Mouse (Mus musculus): ENCODE measurements around the gene Hlcs. TPM values are rescaled to one million over a fixed set of nuclear protein-coding genes. Genes with fewer than 3 reads are reported as not detected.

The Hlcs gene
- polyA plus RNA-seq, 1 experiment from 2014 or later: 7.7 TPM

DNA sequence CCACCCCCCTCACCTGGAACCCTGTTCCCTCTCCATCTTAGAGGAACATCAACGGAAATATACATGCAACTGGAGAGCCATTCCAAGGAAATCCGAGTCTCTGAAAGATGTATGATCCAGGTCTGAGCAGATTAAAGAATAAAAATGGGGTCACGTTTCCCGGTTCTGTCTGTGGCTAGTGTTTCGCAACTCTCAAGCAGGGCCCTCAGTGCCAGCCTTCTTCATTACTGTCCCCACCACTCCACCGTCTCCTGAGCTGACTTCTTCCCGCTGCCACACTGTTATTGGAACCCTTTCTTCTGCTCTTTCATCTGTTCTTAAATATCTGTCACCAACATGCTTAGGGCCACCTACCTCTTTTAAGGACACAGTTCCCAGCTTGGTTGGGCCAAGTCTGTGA is 200.2 kb downstream of the Hlcs start:
- 80% methylated on average over 7 of the region's 7 CpGs for WGBS
- H3K9me3 ChIP-seq: no peaks in the 10 kb centered on the region

DNA sequence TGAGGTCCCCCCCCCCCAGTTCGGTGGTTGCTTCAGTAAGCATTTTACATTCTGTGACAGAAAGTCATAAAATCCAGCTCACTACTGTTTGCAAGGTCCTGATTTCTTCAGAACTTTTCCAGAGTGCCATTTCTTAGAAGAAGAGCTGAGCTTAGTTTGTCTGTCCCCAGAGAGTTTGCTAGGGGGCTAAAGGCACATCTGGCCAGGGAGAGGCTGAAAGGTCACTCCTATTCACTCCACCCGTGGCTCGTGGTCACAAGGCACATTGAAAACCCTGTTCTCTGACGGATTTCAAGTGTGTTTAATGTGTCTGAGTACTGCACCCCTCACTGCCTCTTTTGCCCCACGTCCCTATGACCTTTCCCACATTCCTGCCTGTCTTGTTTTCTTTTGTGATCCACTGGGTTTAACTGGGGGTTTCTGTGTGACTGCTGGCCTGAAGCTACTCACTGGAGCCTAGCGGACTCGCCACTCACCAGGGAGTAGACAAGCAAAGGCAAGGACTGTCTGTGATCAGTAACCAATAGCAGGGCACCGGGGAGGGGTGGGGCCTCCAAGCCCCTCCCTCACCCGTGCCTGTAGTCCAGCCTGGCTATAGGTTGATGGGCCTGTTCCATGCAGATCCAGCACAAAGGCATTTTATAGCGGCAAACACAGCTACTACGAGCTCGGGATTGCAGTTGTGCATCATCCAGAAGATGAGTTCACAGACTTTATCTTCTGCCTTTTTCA is 215.5 kb downstream of the Hlcs start:
- ATAC-seq: peak; percentile 73
- Histone ChIP-seq H3K9me3 (no peaks in the 10 kb centered on the region), H3K27ac (no peak overlapping the region), H3K27me3 (replicated peaks) (peaks cover 58% of the 10 kb centered on the region), H3K4me2 (replicated peaks) (no peak overlapping the region), H3K4me3 (replicated peaks) (no peak overlapping the region), H3K4me1 (replicated peaks) (no peaks in the 10 kb centered on the region), H3K36me3 (no peaks in the 10 kb centered on the region), H3K9ac (no peak overlapping the region)
- WGBS: 11% methylated on average over 12 of the region's 12 CpGs

More for the DNA sequence above, 200.2 kb downstream of the Hlcs start:
- no peak for ATAC-seq
- Histone ChIP-seq H3K4me2 (replicated peaks) (no peak overlapping the region), H3K27ac (no peak overlapping the region), H3K27me3 (replicated peaks) (peaks cover 9% of the 10 kb centered on the region; the same call in 1 of the 2 replicates), H3K4me1 (replicated peaks) (peaks cover 3% of the 10 kb centered on the region; the same call in 1 of the 2 replicates), H3K4me3 (replicated peaks) (no peak overlapping the region), H3K9ac (no peak overlapping the region), H3K36me3 (no peaks in the 10 kb centered on the region)

DNA sequence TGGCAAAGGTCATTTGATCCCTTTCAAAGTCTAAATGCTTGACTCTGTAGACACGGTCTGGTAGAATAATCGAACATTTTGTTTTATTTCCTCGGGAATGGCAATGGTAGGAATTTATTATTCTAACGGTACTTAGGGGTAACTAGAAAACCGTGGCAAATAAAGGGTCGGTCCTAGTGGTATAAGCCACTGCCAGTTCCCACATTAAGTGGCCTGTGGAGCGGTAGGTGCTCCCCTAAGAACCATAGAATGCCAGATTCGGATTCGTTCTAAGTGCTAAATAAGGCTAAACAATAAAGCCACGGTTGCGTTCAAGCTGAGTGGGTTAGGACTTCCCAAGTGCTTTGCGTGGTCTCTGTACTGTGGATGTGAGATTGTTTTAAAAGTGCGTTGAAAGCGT is 216.9 kb downstream of the Hlcs start:
- Histone ChIP-seq H3K27me3 (replicated peaks) (peaks cover 72% of the 10 kb centered on the region), H3K4me1 (replicated peaks) (no peaks in the 10 kb centered on the region), H3K9me3 (no peaks in the 10 kb centered on the region), H3K9ac (no peak overlapping the region), H3K4me2 (replicated peaks) (no peak overlapping the region), H3K4me3 (replicated peaks) (no peak overlapping the region), H3K36me3 (no peaks in the 10 kb centered on the region), H3K27ac (no peak overlapping the region)
- whole genome bisulfite sequencing: 4% methylated on average over 14 of the region's 14 CpGs
- no peak for ATAC-seq

DNA sequence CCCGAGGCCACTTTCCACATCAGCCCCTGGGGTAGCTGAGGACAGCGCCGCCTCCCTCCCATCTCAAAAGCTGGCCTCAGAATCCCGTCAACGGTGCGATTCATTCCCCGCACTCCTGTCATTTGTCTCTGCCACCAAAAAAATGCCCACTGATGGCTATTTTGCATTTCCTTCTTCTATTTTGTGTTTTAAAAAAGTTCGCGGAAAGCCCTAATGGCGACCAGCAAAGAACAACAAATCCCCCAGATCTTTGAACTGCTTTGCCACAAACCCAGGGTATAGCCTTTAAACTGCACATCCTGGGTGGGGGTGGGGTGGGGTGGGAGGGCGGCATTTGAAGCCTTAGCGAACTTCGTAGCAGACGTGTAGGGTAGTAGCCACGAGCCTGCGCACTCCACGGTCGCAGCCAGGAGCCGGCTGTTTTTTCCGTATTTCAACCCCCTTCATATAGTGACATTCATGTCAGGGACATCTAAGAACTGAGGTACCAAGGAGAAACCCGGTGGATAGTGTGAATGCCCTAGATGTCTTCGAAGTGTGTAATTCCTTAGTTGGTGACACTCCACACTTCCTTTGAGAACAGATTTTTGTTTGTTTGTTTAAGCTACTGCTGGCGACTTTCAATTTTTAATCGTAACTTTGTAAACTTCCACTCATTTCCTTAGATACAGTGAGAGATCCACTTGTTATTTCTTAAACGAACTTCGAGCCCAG is 218.1 kb downstream of the Hlcs start:
- 2% methylated on average over 26 of the region's 26 CpGs for WGBS
- no peak for ATAC-seq
- Histone ChIP-seq H3K27ac (no peak overlapping the region), H3K4me3 (replicated peaks) (no peak overlapping the region), H3K27me3 (replicated peaks) (peaks cover 84% of the 10 kb centered on the region), H3K9ac (no peak overlapping the region), H3K4me1 (replicated peaks) (no peaks in the 10 kb centered on the region), H3K36me3 (no peaks in the 10 kb centered on the region), H3K4me2 (replicated peaks) (no peak overlapping the region), H3K9me3 (no peaks in the 10 kb centered on the region)

DNA sequence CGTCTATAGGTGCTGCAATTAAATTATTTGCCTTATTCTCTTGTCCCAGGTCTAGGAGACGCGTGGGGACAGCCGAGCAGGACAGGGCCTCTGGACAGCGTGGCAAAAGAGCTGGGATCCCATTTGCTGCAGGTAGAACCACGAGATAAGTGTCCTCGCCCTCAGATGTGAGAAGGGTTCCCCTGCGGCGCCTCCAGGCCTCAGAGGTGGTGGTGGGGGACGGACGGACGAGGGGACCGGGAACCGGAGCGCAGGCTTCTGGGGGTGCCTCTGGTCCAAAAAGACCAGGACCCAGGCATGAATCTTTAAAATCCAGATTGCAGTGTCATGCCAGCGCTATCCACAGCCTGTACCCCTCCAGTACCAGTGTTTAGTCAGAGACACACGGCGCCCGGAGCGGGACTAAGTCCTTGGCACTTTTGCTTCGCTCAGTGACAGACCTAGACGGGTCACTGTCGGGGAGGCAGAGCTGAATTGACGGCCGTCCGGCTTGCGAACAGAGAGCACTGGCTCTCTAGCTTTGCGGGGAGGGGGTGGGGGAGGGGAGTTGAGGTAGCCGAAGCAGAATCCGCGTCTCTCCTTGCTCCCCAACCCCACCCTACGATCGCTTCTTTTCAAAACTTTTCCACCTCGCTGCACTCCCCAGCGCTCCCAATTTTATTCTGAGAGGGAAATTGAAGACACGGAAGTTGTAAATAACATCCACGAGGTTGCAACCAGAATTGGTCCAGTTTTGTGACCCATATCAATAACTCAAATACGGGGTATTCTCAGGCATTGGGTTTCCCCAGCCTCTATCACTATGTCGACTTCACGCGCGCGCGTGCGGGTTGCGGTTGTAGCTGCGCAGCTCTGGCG is 218.9 kb downstream of the Hlcs start:
- no peaks in the 10 kb centered on the region for H3K9me3 ChIP-seq
- 2% methylated on average over 48 of the region's 48 CpGs for WGBS
- ATAC-seq: 0 out of 2 replicates have a peak, but pooled peaks have one; percentile 32
- no peak overlapping the region for H3K27ac ChIP-seq
- H3K27me3 ChIP-seq (replicated peaks): peaks cover 84% of the 10 kb centered on the region
- no peak overlapping the region for H3K4me2 ChIP-seq (replicated peaks)
- no peaks in the 10 kb centered on the region for H3K4me1 ChIP-seq (replicated peaks)
- no peaks in the 10 kb centered on the region for H3K36me3 ChIP-seq
- no peak overlapping the region for H3K4me3 ChIP-seq (replicated peaks)
- no peak overlapping the region for H3K9ac ChIP-seq

DNA sequence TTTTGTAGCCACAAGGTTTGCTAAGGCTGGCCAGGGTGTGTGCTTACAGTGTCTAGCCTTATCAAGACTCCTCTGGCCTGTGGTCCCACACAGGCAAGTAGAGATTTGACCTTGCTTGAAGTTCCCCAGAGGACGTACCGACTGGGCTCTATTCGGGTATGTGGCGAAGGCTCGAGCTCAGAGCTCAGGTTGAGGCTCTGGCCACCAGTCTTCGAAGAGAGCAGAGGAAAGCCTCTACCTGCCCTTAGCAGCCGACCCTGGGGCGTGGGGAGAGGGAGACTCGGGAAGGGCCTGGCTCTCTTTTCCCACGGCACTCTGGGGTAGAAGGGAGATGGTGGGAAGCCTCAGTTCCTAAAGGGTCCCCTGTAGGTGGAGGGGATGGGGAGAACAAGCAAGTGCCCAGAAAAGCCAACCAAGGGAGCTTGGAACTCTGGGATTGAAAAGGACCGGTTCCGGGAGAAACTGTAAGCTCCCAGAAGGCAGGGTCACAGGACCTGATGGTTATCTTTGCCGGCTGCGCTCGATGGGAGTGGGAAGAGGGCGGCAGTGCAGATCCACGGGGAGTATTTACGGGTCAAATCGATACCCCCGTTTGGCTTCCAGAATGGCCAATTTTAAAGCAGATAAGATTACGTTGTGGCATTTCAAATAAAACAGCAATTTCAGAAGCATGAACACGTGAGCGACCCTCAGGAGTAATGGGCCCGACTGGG is 220.1 kb downstream of the Hlcs start:
- Histone ChIP-seq H3K27ac (no peak overlapping the region), H3K36me3 (no peaks in the 10 kb centered on the region), H3K4me1 (replicated peaks) (no peaks in the 10 kb centered on the region), H3K27me3 (replicated peaks) (peaks cover 91% of the 10 kb centered on the region), H3K9ac (no peak overlapping the region), H3K9me3 (no peaks in the 10 kb centered on the region), H3K4me2 (replicated peaks) (no peak overlapping the region), H3K4me3 (replicated peaks) (no peak overlapping the region)
- ATAC-seq: no peak
- 2% methylated on average over 24 of the region's 24 CpGs for WGBS

DNA sequence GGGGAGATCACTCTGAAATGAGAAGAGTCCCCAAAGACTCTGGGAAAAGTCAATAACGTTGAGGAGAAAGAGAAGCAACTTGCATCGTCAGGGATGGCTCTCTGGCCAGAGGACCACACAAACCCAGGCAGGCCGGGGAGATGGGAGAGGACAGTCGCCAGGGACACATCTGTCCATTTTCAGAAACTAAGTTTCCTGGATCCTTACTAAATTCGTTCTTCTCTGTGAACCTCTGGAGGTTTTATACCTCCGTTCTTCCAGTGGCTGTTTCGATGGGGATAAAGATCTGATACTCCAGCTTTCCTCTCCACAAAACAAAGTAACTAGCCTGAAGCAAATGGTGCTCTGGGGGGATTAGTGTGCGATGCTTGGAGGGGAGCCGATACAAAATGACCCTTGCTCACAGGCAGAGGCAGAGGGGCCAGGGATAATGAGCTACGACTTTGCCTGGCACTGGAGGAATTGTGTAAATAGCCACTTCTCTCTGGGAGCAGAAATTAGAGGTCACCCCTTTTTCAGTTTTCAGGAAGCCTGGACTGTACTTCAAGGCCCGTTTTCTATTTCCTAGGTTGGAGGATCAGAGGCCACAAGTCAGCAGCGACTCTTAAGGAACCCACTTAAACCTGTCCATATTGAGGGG is 220.7 kb downstream of the Hlcs start:
- no peak overlapping the region for H3K27ac ChIP-seq
- no peaks in the 10 kb centered on the region for H3K4me1 ChIP-seq (replicated peaks)
- 2% methylated on average over 12 of the region's 12 CpGs for WGBS
- H3K9ac ChIP-seq: no peak overlapping the region
- no peak overlapping the region for H3K4me3 ChIP-seq (replicated peaks)
- H3K27me3 ChIP-seq (replicated peaks): peaks cover 91% of the 10 kb centered on the region
- H3K9me3 ChIP-seq: no peaks in the 10 kb centered on the region
- no peak overlapping the region for H3K4me2 ChIP-seq (replicated peaks)
- no peaks in the 10 kb centered on the region for H3K36me3 ChIP-seq
- ATAC-seq: no peak

DNA sequence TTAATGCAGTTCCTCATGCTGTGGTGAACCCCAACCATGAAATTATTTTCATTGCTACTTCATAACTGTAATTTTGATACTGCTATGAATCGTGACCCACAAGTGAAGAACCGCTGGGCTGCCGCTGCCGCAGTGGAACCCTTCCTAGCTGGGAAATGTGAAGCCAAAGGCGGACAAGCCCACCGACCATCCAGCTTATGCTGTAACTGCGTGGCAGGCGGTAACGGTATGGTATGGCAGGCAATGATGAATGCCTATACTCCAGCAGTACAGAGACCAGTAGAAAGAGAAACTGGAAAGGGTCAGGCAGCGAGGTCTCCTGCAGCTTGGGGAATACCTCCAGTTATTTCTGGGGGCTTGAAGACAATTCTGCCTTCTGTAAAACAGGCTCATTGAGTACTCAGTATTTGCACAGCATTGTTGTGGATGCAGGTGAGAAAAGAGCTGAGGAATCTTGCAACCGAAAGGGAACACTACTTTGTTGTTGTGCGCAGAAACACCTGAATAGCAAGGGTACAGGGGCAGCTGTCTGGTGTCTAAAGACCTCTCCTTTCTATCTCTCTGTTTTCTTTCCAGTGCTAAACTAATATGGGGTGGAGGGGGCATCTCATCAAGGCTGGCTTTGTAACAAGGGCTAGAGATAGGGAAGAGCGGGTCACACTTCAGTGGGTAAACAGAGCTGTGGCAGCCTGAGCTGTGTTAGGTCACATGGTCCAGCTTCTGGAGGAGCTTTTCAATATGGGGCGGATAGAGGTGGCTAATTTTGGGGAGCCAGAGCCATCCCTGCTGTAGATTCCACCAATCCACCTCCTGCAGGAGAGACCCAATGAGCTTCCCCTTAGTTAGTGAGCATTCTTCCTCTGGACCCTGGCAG is 224.3 kb downstream of the Hlcs start:
- Histone ChIP-seq H3K4me2 (replicated peaks) (no peak overlapping the region), H3K27ac (no peak overlapping the region), H3K4me1 (replicated peaks) (peaks cover 24% of the 10 kb centered on the region), H3K36me3 (no peaks in the 10 kb centered on the region), H3K27me3 (replicated peaks) (peaks cover 97% of the 10 kb centered on the region), H3K9me3 (no peaks in the 10 kb centered on the region), H3K4me3 (replicated peaks) (no peak overlapping the region), H3K9ac (no peak overlapping the region)
- ATAC-seq: no peak
- 8% methylated on average over 14 of the region's 14 CpGs for WGBS

DNA sequence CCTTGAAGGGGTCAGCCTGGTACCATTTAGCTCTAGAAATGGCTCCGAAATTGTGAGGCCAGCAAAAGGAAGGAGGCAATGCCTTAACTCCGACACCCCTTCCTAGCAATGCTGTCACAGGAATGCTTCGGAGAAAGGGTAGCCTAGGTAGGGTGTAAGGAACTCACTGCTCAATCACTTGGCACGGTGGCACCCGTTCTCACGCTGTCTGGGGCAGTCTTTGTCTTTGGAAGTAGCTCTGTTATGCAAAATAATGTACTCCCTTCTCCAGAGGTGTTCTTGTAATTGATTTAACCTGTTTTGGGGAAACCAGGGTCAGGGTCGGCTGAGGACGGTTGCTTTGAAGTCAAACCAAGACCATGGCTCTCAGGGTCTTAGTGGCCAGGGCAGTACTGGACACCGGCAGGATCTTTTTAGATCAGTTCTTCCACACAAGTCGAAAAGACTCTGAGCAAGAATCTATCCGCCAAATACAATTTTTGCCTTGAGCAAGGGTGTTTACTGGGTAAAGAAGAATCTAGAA is 225.1 kb downstream of the Hlcs start:
- WGBS: 4% methylated on average over 11 of the region's 11 CpGs
- H3K4me1 ChIP-seq (replicated peaks): peaks cover 24% of the 10 kb centered on the region
- H3K4me3 ChIP-seq (replicated peaks): no peak overlapping the region
- no peak overlapping the region for H3K9ac ChIP-seq
- ATAC-seq: no peak
- H3K27me3 ChIP-seq (replicated peaks): peaks cover 97% of the 10 kb centered on the region
- no peak overlapping the region for H3K27ac ChIP-seq
- H3K36me3 ChIP-seq: no peaks in the 10 kb centered on the region
- H3K4me2 ChIP-seq (replicated peaks): no peak overlapping the region
- H3K9me3 ChIP-seq: no peaks in the 10 kb centered on the region

DNA sequence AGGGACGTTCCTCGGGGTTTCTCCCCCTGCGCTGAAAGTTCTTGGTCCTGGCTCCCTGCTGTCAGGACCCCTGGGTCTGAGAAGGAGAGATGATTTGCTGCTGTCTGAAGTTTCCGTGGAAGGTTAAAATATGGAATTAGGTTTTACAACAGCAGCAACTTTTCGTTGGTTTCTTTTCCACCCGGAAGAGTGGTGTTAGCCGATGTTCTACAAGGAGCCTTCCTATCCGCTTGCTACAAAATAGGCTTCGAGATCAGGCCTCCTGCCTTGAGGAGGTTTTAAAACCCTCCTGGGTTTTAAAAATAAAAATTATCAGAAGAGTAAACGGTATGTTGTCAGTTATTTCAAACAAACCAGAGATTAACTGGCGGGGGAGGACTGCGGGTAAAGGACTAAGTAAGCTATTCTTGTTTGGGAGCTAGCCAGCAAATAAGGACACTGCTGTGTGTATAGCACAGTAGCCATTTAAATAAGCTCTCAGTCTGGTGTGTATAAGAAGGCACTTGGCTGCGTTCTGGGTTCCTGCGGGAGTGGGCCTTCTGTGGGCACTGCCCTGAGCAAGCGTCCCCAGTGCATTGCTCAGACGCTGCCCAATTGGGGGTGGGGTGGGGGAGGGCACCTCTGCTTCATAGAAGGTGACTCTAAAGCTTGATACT is 225.7 kb downstream of the Hlcs start:
- no peak overlapping the region for H3K4me3 ChIP-seq (replicated peaks)
- H3K27me3 ChIP-seq (replicated peaks): peaks cover 97% of the 10 kb centered on the region
- H3K4me1 ChIP-seq (replicated peaks): peaks cover 24% of the 10 kb centered on the region
- H3K4me2 ChIP-seq (replicated peaks): no peak overlapping the region
- H3K27ac ChIP-seq: no peak overlapping the region
- H3K36me3 ChIP-seq: no peaks in the 10 kb centered on the region
- ATAC-seq: no peak
- H3K9me3 ChIP-seq: no peaks in the 10 kb centered on the region
- no peak overlapping the region for H3K9ac ChIP-seq
- WGBS: 4% methylated on average over 16 of the region's 16 CpGs

Measured in intestine, embryonic 15.5 days (tissue).